Mouse (Mus musculus): ENCODE data around the gene Rhbdf1.

Gene Rhbdf1

GRCm38 (mm10) chr11:32238093-32238860, 16.2 kb upstream of the Rhbdf1 start:
- in situ Hi-C loops (cut with MboI, MseI) = no loop called here

DNA sequence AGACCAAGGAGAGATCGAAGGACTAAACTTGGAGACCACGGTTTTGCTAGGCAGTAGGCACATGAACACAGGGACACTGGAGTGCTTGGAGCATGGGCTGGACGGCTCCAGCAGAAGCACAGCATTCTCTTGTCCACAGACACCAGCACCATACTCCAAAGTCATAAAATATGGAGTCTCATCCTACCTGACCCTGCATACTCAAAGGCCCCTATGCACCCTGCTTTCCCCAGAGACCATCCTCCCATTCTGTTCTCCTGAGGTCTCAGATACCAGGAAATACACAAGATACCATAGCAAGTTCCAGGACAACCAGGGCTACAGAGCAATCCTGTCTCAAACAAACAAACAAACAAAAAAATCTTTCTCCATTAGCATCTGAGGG, 15.3 kb upstream of the Rhbdf1 start:
- in situ Hi-C loops (cut with MboI, MseI) = no loop called here

DNA sequence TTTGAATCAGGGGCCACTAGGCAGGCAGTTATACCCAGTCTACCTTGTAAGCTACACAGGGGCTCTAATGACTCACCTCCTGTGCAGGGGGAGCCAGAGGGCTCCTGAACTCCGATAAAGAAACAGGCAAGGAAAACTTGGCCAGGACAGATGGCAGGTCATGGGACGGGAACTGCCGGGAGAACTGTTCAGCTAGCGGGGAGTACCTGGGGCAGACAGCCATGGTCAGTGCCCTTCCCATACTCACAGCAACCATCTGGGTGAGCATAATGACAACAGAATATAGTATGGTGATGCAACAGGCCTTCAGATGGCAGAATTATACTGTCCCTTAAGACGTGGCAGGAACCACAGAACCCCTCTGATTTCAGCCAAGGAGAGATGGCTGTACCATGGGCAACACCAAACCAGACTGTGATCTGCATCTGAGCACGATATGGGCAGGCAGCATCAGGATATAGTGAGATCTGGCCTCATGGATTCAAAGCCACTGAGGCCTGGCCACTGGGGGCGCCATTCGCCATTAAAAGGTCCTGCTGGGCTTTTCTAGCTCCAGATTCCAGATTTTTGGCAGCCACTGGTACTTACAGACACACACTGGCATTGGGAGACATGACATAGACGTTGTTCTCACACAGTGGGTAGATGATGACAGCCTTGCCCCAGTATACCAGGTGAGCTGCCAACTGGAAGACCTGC, 14.8 kb upstream of the Rhbdf1 start:
- in situ Hi-C loops (cut with MboI, MseI) = no loop called here

- in situ Hi-C loops (cut with MboI, MseI) = no loop called here
Observed at GRCm38 (mm10) chr11:32236132-32236531, 14.0 kb upstream of the Rhbdf1 start.

DNA sequence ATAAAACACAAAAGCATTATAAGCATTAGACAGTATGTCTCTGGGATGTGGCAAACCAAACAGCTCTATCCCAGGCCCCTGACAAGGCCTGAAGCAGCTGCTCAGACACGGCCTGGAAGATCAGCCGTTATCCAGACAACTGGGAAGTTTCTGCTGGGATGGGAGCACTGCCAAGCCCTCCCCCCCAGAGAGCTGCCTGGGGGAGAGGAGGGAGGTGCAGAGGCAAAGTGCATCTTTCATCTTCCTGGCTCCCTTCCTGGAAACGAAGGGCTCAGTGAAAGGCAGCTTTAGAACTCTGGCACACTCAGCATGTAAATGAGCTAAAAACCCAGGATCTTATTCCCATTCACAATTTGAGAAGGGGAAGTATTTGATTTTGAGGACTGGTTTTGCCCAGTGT, 13.5 kb upstream of the Rhbdf1 start:
- in situ Hi-C loops (cut with MboI, MseI) = no loop called here

- in situ Hi-C loops (cut with MboI, MseI) = no loop called here
Observed at GRCm38 (mm10) chr11:32234816-32235485, 12.9 kb upstream of the Rhbdf1 start.

- in situ Hi-C loops (cut with MboI, MseI) = no loop called here
Observed at GRCm38 (mm10) chr11:32233895-32234294, 11.8 kb upstream of the Rhbdf1 start.

GRCm38 (mm10) chr11:32232848-32233247, 10.7 kb upstream of the Rhbdf1 start:
- in situ Hi-C loops (cut with MboI, MseI) = no loop called here

DNA sequence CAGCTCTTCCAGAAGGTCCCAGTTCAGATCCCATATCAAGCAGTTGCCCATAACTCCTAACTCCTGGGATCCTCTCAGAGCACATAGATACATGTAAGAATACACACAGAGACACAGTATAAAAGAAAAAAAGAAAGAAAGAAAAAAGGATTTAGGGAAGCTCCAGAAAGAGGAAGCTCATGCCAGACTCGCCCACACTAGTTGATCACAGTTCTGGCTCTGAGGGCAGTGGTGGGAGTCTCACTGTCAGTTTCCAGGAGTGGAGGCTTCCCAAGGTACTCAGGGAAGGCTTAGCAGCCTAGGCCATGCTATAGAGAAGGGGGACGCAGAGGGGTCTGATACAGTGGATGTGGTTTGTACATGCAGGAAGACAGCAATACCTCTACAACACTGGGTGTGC, 9.0 kb upstream of the Rhbdf1 start:
- in situ Hi-C loops (cut with MboI, MseI) = no loop called here

GRCm38 (mm10) chr11:32230220-32230619, 8.1 kb upstream of the Rhbdf1 start:
- in situ Hi-C loops (cut with MboI, MseI) = no loop called here

- in situ Hi-C loops (cut with MboI, MseI) = no loop called here
Observed at GRCm38 (mm10) chr11:32228292-32228845, 6.3 kb upstream of the Rhbdf1 start.

DNA sequence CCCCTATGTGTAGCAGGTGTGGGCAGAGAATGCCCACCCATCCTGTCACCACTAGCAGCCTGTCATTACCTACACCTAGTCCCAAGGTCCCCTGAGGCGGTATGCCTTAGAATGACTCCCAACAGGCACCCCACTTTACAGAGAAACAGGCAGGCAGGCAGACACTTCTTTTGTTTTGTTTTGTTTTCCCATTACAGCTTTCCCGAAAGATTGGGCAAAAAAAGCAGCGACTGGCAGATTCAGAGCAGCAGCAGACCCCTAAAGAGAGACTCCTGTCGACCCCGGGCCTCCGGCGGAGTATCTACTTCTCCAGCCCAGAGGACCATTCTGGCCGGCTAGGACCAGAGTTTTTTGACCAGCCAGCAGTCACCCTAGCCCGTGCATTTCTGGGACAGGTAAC, 5.5 kb upstream of the Rhbdf1 start:
- in situ Hi-C loops (cut with MboI, MseI) = no loop called here

- in situ Hi-C loops (cut with MboI, MseI) = no loop called here
Observed at GRCm38 (mm10) chr11:32227041-32227440, 4.9 kb upstream of the Rhbdf1 start.

DNA sequence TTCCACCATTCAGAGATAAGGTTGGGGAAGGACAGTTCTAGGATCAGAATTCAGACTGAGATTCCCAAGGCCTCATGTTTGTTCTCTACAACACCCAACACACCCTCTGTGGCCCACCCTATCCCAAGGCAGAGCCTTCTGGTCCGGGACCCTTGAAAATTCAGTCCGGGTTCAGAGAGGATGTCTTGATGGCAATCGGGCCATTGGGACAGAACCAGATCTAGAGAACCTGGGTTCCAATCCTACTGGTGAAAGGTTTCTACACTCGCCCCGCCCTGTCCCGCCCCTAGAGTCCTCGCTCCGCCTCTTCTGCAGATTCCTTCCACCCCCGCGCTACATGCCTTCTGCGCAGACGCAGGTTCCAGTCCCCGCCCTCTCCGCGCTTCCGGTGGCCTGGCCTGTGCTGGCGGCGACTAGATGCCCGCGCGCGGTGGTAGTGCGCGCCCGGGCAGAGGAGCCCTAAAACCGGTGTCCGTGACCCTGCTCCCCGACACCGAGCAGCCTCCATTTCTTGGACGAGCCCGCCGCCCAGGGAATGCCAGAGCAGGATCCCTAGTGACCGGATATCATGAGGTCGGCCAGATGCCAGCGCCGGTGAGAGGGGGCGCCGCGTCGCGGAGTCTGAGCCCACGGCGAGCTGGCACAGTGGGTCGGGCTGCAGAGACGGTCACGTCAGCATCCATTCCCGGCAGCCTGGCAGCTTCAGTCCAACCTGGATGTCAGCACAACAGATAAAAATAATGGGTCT, 4.2 kb upstream of the Rhbdf1 start, which contains the start of gene Mpg:
Gene Mpg, plus strand, starts transcription at position 382 of the 748 bp plus-strand sequence.
- in situ Hi-C loops (cut with MboI, MseI) = no loop called here

DNA sequence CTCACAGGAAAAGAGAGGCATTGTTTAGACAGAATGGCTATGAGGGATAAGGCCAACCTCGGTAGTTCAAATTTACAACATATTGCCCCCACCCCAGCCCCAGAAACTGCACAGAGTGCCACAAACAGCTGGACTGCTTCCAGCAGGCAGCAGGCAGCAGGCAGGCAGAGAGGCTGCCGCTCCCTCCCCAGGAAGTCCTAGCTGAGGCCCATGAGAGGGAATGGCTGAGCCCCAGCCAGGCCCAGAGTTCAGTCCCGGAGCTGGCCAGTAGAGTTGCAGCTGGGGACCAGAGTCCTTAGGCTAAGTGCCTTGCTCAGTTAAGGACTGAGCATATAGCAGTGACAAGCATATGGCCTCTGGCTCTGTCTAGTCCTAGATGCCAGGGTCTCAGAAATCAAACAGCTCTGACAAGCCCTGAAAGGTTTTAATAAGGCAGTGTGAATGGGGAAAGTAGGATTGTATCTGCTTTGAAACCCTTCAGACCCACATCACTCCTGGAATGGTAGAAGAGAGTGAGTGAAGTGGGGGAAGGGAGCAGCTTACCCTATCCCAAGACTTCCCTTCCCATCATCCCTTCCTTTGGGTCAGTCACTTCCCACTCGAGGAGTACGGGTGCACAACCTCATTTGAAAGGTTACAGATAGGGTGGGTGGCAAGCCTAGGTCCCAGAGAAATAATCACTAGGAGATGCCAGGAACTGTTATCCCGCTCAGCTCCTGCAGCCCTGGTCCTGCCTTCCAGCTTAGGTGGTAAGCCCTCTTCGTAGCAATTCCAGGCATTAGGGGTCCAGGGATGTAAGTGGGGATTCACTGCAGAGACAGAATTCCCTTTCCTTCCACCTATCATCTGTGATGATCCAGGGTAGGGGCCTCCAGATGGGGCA, 3.4 kb upstream of the Rhbdf1 start:
- in situ Hi-C loops (cut with MboI, MseI) = no loop called here

DNA sequence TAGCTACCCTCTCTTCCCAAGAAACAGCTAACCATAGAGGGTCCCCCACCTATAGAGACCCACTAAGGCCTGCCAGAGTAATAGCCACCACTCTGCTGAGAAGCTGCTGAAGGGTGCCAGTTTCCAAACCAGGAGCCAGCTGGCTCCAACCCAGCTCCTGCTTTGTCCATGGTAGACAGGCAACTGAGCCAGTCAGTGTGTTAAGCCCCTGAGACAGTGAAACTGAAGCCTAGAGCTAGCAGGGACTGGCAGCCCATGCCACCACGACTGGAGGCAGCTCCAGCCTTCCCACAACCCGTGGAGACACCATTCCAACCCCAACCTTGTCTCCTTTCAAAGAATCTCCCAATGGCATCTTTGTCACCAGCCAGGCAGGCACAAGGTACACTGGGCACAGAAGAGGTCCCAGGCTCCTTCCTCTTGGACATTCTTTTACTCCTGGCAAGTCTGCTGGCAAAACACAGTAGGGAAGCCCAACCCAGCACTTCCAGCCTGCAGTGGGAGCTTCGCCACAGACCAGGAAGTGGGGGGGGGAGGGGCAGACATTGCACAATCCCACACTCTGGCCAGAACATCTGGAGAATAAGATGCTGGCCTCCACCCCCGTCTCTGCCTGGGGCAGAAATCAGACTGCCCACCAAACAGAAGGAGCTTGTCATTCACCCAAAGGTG, 2.5 kb upstream of the Rhbdf1 start:
- in situ Hi-C loops (cut with MboI, MseI) = no loop called here

- in situ Hi-C loops (cut with MboI, MseI) = no loop called here
Observed at GRCm38 (mm10) chr11:32223297-32223967, 1.3 kb upstream of the Rhbdf1 start.

DNA sequence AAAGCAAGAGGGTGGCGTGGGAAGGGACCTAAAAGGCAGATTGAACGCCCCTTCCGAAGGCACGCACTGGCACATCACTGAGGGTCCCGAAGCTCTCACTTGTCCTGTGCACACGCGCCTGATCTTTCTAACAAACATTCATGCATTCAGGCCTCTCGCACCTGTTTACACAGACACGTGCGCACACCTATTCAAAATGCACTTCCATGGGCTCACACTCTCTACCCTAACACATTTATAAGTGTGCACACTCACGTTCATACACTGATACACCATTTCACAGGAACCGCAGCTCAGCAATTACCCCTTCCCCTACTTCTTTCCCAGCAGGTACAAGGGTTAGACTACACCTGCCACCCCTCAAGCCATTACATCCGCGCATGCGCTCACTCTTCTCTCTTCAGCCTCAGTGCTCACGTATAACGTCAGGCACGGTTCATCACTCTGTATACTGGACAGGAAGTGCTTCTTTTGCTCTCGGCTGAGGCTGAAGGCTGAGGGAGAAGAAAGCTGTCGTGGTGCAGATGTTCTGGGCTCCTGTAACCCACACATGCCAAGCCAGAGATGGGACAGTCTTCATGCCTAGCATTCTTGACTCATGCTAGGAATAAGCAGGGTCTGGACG, 582 bp upstream of the Rhbdf1 start:
- in situ Hi-C loops (cut with MboI, MseI) = no loop called here
